Mouse (Mus musculus) heart, adult 11 months (tissue): ENCODE data around the gene Psma5.
A peak's percentile ranks its signal among the peaks of the same experiment; 100 is the strongest.

Experiments used
- DNase-seq: peaks from one replicate; pipeline ENCODE4 v3.0.0; 2022

Psma5 gene

GRCm38 (mm10) chr3:108256719-108257637, at the start of gene Psma5:
Psma5 (plus strand) TSS chr3:108256926.
- peak; percentile 100 for DNase-seq

DNA sequence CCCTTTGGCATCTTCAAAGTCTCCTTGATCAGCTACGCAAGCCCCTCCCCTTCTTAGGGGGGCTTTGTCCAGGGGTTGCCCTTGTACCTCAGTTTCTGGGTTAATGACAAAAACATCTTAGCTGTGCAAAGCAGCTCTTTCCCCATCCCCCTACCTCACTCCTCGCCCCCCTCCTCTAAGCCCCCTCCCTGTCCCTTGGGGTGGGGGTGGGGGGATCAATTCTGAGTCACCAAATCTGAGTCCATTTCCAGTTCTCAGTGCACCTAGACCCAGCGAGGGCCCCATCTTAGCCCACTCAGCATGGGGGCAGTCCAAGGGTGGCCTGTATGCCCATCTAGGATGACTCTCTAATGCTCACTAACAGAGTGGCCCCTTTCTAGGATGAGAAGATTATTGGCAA, 47.7 kb upstream of the Psma5 start:
- peak; percentile 89 for DNase-seq

GRCm38 (mm10) chr3:108209536-108209935, 47.2 kb upstream of the Psma5 start:
- no peak for DNase-seq

DNA sequence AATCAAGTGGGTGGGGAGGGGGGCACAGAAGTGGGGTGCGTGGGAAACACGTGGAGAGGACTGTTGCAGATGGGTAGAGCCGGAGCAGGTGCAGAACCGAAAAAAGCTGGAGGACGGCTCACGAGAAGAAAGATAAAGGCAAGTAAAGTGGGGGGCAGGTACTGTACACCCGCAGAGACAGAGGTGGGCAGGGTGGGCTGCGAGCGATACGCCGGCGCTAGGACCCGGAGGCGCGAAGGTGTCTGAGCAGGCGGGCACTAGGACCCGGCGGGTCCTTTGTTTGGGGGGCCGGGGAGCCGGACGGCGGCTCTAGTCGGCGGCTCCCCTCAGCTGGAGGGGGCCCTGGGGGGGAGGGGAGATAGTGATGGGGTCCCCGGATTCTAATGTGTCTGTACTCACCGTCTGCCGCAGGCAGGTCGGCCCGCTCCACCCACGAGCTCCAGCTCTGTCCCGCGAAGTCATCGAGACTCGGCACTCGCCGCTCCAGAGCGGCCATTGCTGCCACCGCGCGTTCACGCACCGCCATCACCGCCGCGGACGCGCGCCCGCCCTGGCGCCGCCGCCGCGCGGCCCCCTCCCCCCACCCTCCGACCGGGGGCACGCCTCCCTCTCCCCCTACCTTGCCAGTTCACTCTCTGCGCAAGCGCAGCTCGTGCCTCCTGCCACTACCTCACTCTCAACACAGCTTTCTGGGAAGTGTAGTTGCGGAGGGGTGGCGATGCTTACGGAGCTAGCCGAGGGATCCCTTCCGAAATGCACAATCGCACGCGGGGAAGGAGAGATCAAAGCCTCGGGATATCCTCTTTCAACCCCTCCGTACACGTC, 46.6 kb upstream of the Psma5 start:
- DNase-seq = peak; percentile 100

GRCm38 (mm10) chr3:108210771-108211139, 46.0 kb upstream of the Psma5 start, which contains the start of gene Atxn7l2:
Atxn7l2 (minus strand) TSS chr3:108210934.
- DNase-seq = no peak

DNA sequence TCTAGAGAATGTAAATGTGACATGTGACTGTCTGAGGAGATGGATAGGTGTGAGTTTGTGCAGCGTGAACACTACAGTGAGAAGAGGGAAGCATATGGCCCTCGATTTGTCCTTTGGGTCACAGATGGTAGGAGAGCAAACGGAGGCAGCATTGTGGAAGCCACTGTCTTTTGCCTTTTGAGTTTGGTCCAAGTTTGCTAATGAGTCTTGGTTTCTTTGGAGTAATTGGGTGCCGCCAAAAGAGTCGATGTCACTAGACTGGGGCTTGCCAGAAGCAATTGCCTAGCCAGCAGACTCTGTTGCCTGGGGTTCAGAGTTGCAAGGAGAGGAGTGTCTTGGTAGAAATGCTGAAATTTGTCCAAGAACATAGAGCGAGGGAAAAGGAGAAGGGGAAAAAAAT, 44.9 kb upstream of the Psma5 start:
- DNase-seq = peak; percentile 84

DNA sequence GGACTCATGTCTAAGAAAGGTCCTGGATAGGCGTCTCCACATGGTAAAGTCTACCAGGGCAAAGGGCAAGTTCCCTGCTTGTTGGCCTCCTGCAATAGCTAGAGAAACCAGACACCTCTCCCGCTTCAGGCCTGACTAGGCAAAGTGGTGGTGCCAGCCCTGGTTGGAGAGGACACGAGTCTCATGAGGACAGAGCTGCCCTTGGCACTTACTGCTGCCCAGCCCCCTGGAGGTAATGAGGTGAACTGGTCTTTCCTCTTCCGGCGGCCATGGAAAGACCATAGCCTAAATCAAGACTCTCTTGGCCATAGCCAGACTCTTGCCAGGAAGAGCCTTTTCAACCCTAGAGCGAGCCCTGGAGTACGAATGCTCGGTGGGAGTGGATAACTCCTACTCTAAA, 44.3 kb upstream of the Psma5 start:
- DNase-seq = peak; percentile 93

GRCm38 (mm10) chr3:108214734-108215133, 42.0 kb upstream of the Psma5 start:
- no peak for DNase-seq

GRCm38 (mm10) chr3:108220661-108221060, 36.1 kb upstream of the Psma5 start:
- DNase-seq = peak; percentile 89

GRCm38 (mm10) chr3:108225711-108226557, 30.8 kb upstream of the Psma5 start:
- peak; percentile 87 for DNase-seq

DNA sequence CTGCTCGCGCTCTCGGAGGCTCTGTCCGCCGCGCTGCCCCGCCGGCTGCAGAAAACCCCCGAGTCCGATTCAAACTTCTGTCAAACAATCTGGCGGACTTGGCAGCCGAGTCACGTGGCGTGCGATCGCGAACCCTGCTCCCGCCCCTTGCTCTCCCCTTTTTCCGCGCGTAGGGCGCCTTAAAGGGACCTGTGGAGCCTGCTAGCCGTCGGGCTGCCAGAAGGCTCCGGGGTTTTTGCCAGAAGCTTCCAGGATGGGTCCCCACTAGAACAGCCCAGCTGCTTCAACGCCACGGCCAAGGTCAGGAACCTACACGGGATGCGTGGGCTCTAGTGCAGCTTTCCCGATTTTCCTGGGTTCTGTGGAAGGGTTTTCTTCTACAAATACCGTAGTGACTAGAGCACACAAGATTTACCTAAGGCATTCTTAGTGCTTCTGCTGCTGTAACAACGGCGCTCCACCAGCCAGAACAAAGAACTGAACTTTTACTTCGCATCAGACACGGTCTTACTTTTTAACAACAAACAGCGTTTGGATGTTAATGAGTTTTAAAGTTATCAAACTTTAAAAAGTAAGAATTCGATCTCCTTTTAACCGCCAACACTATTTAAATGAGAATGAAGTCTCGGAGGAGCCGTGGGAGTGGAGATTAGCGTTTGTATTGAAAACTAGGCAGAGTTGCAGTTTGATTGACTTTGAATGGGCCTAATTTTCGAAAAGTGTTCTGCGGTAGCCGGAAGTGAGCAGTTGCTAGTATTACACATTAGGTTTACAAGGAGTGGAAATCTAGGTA, 30.0 kb upstream of the Psma5 start, which contains the start of gene Sypl2:
Sypl2 (minus strand) TSS at position 91 of the 793 bp plus-strand sequence.
- peak; percentile 94 for DNase-seq

- no peak for DNase-seq
Measured at GRCm38 (mm10) chr3:108227521-108227920, 29.2 kb upstream of the Psma5 start.

GRCm38 (mm10) chr3:108231646-108232045, 25.1 kb upstream of the Psma5 start:
- no peak for DNase-seq

GRCm38 (mm10) chr3:108237474-108238102, 19.1 kb upstream of the Psma5 start:
- DNase-seq = peak; percentile 67

DNA sequence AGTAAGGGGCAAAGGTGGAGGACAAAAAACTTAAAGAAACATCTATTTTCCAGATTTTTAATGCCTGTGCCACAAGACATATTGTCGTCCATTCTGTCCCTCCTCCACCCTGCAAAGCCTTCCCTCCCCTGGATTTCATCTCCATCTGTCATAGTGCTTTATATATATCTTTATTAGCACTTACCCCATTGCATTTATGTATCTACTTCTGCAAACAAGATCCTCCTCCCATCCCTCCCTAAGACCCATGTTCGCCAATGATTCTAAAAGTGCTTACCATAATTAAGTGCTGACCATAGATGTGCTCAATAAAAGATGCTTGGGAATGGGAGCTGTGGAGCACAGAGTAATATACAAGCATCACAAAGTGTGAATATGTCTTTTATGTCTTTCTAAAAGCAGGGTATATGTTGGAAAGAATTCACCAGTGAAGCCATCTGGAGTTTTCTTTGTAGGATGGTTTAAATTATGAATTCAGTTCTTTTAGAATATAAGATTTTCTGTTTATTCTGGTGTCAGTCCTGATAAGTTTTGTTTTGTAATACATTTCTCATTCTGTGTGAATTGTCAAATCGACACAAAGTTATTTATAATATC, 15.4 kb upstream of the Psma5 start:
- no peak for DNase-seq

DNA sequence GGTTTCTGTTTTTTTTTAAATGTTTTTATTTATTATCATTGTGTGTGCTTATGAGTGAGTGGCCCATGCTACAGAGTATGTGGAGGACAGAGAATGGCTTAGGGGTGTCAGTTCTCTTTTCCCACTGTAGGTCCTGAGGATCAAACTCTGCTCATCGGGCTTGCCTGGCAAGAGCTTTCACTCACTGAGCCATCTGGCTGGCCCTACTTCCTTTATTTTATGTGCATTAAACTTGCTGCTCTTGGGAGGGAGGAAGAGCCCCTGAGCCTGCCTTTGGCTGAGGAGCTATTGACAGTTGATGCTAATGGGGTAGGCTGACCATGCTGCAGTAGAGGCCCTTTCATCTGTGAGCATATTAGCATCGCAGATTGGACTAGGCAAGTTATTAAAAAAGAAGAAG, 9.9 kb upstream of the Psma5 start:
- no peak for DNase-seq

DNA sequence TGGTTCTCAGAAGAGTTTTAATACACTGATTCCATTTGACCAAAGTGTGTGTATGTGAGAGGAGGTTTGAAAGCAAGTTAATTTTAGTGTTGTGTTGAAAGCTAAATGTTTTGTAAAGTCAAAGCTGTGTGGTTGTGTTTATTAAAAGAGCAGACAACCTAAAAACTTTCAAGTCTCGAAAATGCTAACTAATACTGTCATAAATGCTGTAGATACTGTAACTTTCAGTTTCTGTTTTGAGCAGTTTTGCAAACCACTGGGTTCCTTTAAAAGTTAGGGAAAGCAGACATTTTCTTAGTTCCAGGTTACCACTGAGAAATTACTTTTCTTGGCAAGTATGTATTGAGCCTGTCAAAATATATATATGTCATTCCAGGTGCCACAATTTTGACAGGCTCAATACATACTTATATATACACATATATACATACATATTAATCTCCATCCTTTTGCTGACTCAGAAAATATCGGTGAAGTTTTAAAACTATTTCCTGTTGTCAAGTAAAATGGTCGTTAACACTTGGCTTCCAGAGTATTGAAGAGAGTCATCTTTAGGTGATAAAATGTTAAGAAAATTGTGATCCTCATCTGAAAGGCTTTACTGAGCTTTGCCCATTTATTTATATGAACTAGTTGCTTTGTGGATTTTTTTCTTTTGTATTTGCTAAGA, 1.2 kb downstream of the Psma5 start:
- no peak for DNase-seq

DNA sequence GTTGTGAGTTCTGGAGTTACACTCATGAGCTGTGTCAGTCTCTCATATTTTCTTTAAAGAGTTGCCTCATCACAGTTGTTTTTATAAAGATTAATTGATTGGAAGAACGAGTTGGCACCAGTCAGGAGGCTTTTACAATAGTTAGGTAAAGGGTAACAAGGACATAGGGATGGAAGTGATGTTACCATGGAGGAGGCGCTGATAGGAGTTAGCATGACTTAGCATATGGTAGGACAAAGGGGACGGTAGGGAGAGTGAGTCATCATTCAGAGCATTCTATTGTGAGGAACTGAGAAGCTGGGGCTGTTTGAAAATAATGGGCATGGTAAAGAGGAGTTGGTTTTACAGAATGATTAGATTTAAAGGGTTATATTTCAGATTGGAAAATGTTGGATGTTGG, 2.6 kb downstream of the Psma5 start:
- DNase-seq = no peak

- DNase-seq = peak; percentile 53
Measured at GRCm38 (mm10) chr3:108279495-108279894, 22.8 kb downstream of the Psma5 start.
